9 mouse cellular contexts compared by ENCODE assay signal in genomic region chr11:114875301-114875801, GRCm38 (mm10). TPM values are rescaled to one million over a fixed set of nuclear protein-coding genes. Genes with fewer than 3 reads are reported as not detected.
DNase-seq lines count a peak whose midpoint lies in the region; ATAC-seq and TF ChIP-seq lines count a peak whose summit lies in the region.
"Had no signal": no experiment of that assay in that cellular context is flagged by ENCODE, and none has a peak within 500 bp of the region (broad histone marks: within the 10 kb centered on the region; RNA-seq: fewer than 3 reads in every experiment).

No protein-coding gene starts in this region.

- no peak for DNase-seq in heart, adult 9 months (ENCODE audit: low spot score in 2 of 2)
- DNase-seq in R1 (ENCODE audit: low read depth, low spot score): peak; percentile 41
- DNase-seq in forelimb bud, embryonic 11.5 days (ENCODE audit: low read depth, low spot score): peak; percentile 42
- DNase-seq in liver, postnatal 0 days: no peak
- DNase-seq in thymus, postnatal 10 days (ENCODE audit: low spot score in 2 of 2): no peak
- DNase-seq in left cerebral cortex, postnatal 25 days (ENCODE audit: low spot score in 2 of 2): no peak
- DNase-seq in thymus, postnatal 14 days: no peak

- no peak for TF ChIP-seq EP300 in liver, postnatal 0 days (IDR thresholded peaks at IDR 0.05; ENCODE audit: low read depth)

- H3K9me3 ChIP-seq in heart, embryonic 13.5 days: no peaks in the 10 kb centered on the region
- no peaks in the 10 kb centered on the region for H3K9me3 ChIP-seq in liver, postnatal 0 days (ENCODE audit: low read length)

- no peak overlapping the region for H3K4me3 ChIP-seq in heart, embryonic 13.5 days
- H3K4me3 ChIP-seq in liver, postnatal 0 days (ENCODE audit: low read depth, low read length): no peak overlapping the region

- H3K4me2 ChIP-seq in heart, embryonic 13.5 days: no peak overlapping the region
- H3K4me2 ChIP-seq in liver, postnatal 0 days (ENCODE audit: low read depth, low read length): no peak overlapping the region

- WGBS in heart, embryonic 13.5 days: 27% methylated on average over 7 of the region's 9 CpGs
- WGBS in liver, postnatal 0 days (ENCODE audit: insufficient replicate concordance): 32% methylated on average over 9 of the region's 9 CpGs

- intact Hi-C loops in left cerebral cortex, postnatal 25 days (cut with DNase I): loop anchor here (5.0 to 10.0 kb wide), 2 partner anchors 128 to 169 kb away; partner anchors contain the start of gene Cd300ld3

- TF ChIP-seq CTCF in liver, postnatal 0 days (IDR thresholded peaks at IDR 0.05; ENCODE audit: low read depth): no peak

- peaks cover 33% of the 10 kb centered on the region for H3K4me1 ChIP-seq in heart, embryonic 13.5 days
- peaks cover 40% of the 10 kb centered on the region for H3K4me1 ChIP-seq in liver, postnatal 0 days (ENCODE audit: insufficient read depth)

- H3K9ac ChIP-seq in heart, embryonic 13.5 days: peak overlapping the region; percentile 3; the same call in 1 of the 2 replicates
- no peak overlapping the region for H3K9ac ChIP-seq in liver, postnatal 0 days (replicated peaks)

- H3K36me3 ChIP-seq in heart, embryonic 13.5 days: peaks cover 15% of the 10 kb centered on the region
- peaks cover 12% of the 10 kb centered on the region for H3K36me3 ChIP-seq in liver, postnatal 0 days (replicated peaks; ENCODE audit: insufficient read depth, low read length)

- H3K27me3 ChIP-seq in heart, embryonic 13.5 days (replicated peaks): no peaks in the 10 kb centered on the region
- H3K27me3 ChIP-seq in liver, postnatal 0 days (ENCODE audit: insufficient read depth, low read length): no peaks in the 10 kb centered on the region

- no peak overlapping the region for H3K27ac ChIP-seq in heart, embryonic 13.5 days (replicated peaks)
- H3K27ac ChIP-seq in liver, postnatal 0 days (ENCODE audit: low read depth): no peak overlapping the region

- ATAC-seq in heart, embryonic 13.5 days (ENCODE audit: extremely low read depth, insufficient number of reproducible peaks, low FRiP score, low TSS enrichment): no peak
- ATAC-seq in liver, postnatal 0 days: peak; percentile 23; the same call in 1 of the 2 replicates
- ATAC-seq: forebrain, embryonic 14.5 days had no signal

RNA-seq across cellular contexts. Expression of gene Cd300a, which starts 14.5 kb away (rescaled TPM):
- 0.82 and 1.4 TPM in 2 replicates for polyA plus RNA-seq in heart, embryonic 13.5 days (2015; fragmentation: Nextera tagmentation; extraction: Ambion mirVana)
- polyA plus RNA-seq in liver, postnatal 0 days (2015; fragmentation: Nextera tagmentation; extraction: Ambion mirVana): 7.7 and 9.7 TPM in 2 replicates
- total RNA-seq in left cerebral cortex, postnatal 25 days (2021): under 1 TPM; 0.37 to 0.55 TPM

RNA-seq across cellular contexts. Expression of gene Gprc5c, which starts 24.4 kb away (rescaled TPM):
- polyA plus RNA-seq in heart, embryonic 13.5 days (2015; fragmentation: Nextera tagmentation; extraction: Ambion mirVana): 20.6 and 20.7 TPM in 2 replicates
- 23.2 and 24.9 TPM in 2 replicates for polyA plus RNA-seq in liver, postnatal 0 days (2015; fragmentation: Nextera tagmentation; extraction: Ambion mirVana)
- total RNA-seq in left cerebral cortex, postnatal 25 days (2021): 1 to 10 TPM; 4.2 to 6.4 TPM

RNA-seq across cellular contexts. Expression of gene Cd300lb, which starts 58.8 kb away (rescaled TPM):
- polyA plus RNA-seq in heart, embryonic 13.5 days (2015; fragmentation: Nextera tagmentation; extraction: Ambion mirVana): 0.45 and 0.49 TPM in 2 replicates
- polyA plus RNA-seq in liver, postnatal 0 days (2015; fragmentation: Nextera tagmentation; extraction: Ambion mirVana): 1.8 and 2.5 TPM in 2 replicates
- total RNA-seq in left cerebral cortex, postnatal 25 days (2021): not detected
- polyA plus RNA-seq: forebrain, embryonic 14.5 days had no signal

Comparison
In these comparisons a context has a peak if more than half of its experiments do, and no peak if none do; other contexts are left out.
1. DNase-seq: peak in R1 (single experiment) and forelimb bud, embryonic 11.5 days (single experiment); none in heart, adult 9 months (0 of 2), liver, postnatal 0 days (single experiment), thymus, postnatal 10 days (0 of 2), left cerebral cortex, postnatal 25 days (0 of 2) and thymus, postnatal 14 days (single experiment).